Mouse (Mus musculus) embryonic fibroblast, embryonic 13.5 days (primary cell): ENCODE measurements around the gene Prdm16. TPM values are rescaled to one million over a fixed set of nuclear protein-coding genes. Genes with fewer than 3 reads are reported as not detected.
A peak's percentile ranks its signal among the peaks of the same experiment; 100 is the strongest.

Source experiments
- H3K27ac ChIP-seq: 2 replicates; pipeline ENCODE4 v1.5.1; 2012; ENCODE audit warnings: low read length, control low read depth, inconsistent platforms; ENCODE audit not compliant: insufficient read depth
- H3K4me1 ChIP-seq: 2 replicates; pipeline ENCODE4 v1.6.1; 2011; ENCODE audit warnings: low read length; ENCODE audit not compliant: control insufficient read depth, insufficient read depth
- H3K4me3 ChIP-seq: 2 replicates; pipeline ENCODE4 v1.5.1; 2011; ENCODE audit warnings: mild to moderate bottlenecking, control low read depth, low read length; ENCODE audit not compliant: insufficient read depth
- CTCF ChIP-seq: IDR thresholded peaks from 2 replicates; pipeline ENCODE4 v1.5.1; 2011; ENCODE audit warnings: mild to moderate bottlenecking, control low read depth, low read length, moderate library complexity, borderline replicate concordance; ENCODE audit not compliant: insufficient read depth
- POLR2A ChIP-seq: IDR thresholded peaks from 2 replicates; pipeline ENCODE4 v1.6.1; 2011; ENCODE audit warnings: low read depth, mild to moderate bottlenecking, control low read depth, low read length, moderate library complexity
- polyA plus RNA-seq: library from polyadenylated mRNA; stranded (reverse); fragments of >200 nt; gene quantifications from 2 replicates; pipeline ENCODE4 v1.2.4, GENCODE M21; 2011; ENCODE audit warnings: low read depth; ENCODE audit not compliant: missing spikeins, insufficient read length

Gene Prdm16
- polyA plus RNA-seq, 1 experiment: 3.1 TPM

DNA sequence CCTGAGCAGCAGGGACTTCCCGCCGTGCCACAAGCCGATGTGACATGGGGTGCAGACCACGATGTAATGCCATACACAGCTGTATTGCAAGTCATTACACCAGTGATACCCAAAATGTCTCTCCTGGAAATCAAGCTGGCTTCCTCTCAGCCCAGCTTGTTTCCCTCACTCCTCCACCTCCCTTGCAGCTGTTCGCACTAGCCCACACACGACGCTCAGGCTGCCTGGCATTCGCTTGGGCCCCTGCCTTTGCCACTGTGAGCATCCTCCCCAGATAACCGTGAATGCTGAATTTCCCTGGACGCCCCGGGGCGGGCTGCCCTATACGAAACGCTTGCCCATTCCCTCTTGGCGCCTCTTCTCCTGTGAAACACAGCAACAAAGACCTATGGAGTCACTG lies 198.1 kb downstream of the Prdm16 start:
- H3K4me3 ChIP-seq: no peak overlapping the region
- TF ChIP-seq POLR2A: no peak
- TF ChIP-seq CTCF: no peak
- no peaks in the 10 kb centered on the region for H3K4me1 ChIP-seq
- no peak overlapping the region for H3K27ac ChIP-seq

DNA sequence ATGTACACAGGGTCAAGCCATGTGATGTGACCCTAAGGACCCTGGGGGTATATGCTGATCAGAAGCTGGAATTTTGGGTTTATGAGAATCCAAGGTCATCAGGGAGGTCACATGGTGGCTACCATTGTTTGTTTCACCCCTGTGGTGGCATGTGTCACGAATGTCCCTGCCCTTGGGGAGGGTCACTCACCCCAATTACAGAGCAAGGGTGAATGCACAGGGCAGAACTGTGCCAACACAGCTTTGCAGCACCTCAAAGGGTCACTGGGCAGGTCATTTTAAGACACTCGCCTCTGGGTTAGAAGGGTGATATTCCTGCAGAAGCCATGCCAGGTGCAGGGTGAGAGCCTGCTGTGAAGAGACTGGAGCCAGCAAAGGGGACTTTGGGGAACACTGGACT lies 206.9 kb downstream of the Prdm16 start:
- Histone ChIP-seq H3K4me3 (no peak overlapping the region), H3K4me1 (peaks cover 10% of the 10 kb centered on the region), H3K27ac (no peak overlapping the region)
- TF ChIP-seq POLR2A (no peak), CTCF (no peak)

DNA sequence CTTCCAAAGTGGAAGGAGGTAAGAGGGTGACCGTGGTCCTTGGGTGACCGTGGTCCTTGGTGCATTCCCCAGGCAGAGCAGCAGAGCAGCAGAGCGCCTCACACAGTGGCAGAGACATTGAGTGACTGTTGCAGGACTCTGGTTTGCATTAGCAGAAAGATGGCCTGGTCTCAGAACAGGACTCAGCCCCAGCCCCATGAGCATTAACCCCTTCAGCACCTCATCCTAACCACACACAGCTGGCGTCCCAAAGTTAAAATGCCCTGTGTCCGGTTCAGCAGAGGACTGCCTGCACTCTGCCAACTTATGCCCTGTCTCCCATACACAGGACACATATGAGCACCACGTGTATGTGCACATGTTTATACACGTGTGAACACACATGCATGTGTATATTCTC lies 209.8 kb downstream of the Prdm16 start:
- peaks cover 22% of the 10 kb centered on the region for H3K4me1 ChIP-seq
- TF ChIP-seq POLR2A (no peak), CTCF (no peak)
- no peak overlapping the region for H3K27ac ChIP-seq
- no peak overlapping the region for H3K4me3 ChIP-seq

DNA sequence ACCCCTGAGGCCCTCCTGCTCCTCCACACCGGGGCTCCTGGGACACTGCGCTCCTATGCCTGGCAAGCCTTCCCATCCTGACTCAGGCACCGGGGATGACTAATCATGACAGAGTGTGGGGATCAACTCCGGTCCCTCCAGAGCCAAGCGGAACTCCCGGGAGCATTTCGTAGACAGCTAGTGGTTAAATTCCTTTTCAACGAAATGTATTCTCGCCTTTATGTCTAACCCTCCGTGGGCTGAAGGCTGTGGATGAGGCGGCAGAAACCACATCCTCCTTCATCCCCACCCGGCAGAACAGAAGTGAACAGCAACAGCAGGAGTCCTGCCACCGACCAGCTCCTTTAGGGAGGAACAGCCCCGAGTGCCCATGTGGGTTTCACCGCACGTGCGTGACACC lies 211.4 kb downstream of the Prdm16 start:
- TF ChIP-seq CTCF: no peak
- H3K4me3 ChIP-seq: no peak overlapping the region
- H3K27ac ChIP-seq: peak overlapping the region; percentile 88
- H3K4me1 ChIP-seq: peaks cover 22% of the 10 kb centered on the region

DNA sequence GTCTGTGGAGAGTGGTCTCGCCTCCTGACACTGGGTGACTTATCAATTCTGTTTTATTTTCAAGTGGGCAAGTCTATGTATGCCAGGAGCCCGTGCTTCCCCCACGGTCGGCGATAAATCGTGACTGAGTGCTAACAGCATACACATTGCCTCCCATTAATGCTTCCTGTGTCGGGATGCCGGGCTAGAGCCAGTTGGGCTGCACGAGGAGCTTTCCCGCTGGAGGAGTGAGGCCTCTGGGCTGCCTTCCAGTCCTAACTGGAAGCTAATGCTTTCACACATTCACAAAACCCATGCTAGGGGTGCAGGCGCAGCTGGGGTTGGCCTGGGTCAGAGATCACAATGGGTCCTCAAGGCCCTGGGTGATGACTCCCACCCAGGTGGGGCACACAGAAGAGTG lies 212.0 kb downstream of the Prdm16 start:
- H3K27ac ChIP-seq: peak overlapping the region; percentile 51
- H3K4me1 ChIP-seq: peaks cover 22% of the 10 kb centered on the region
- H3K4me3 ChIP-seq: no peak overlapping the region
- TF ChIP-seq CTCF (no peak), POLR2A (no peak)

DNA sequence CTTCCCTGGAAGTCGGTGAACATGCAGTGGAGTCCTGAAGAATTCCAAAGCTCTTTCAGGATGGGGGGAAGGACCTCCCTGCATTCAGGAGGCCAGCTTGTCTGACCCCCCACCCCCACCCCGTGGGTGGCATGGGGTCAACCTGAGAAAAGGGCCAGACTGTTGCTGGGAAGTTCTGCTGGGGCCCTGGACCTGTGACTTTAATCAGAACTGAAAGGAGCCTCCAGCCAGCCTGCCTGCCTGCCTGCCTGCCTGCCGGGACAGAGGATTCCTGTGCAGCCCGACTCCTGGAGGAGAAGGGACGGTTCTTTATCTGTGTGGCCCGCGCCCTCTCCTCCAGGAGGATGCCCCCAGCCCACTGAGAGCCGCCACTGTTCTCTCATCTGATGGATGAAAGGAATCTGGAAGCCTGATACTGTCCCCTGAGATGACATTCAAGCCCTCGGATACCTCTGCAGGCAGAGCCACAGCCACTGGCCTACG lies 214.2 kb downstream of the Prdm16 start:
- Histone ChIP-seq H3K4me1 (peaks cover 22% of the 10 kb centered on the region), H3K4me3 (no peak overlapping the region), H3K27ac (no peak overlapping the region)
- TF ChIP-seq CTCF (no peak), POLR2A (no peak)

DNA sequence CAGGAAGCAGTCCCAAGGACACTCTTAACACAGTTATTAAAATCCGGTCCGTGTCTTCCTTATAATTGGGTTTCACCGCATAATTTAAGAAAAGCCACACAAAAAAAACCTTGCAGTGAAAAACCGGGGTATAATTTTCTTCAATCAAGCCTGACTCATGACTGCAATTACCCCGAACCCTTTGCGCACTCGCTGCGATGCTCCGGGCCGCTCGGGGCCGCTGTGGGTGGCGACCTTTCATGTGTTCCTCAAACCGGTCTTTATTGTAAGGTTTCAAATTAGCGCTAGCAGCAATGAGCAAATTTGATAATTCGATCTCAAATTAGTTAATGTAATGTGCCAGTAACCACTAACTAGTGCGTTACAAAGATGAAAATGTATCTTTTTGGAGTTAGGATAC lies 215.9 kb downstream of the Prdm16 start:
- Histone ChIP-seq H3K4me3 (no peak overlapping the region), H3K27ac (no peak overlapping the region), H3K4me1 (peaks cover 16% of the 10 kb centered on the region)
- TF ChIP-seq CTCF (no peak), POLR2A (no peak)

DNA sequence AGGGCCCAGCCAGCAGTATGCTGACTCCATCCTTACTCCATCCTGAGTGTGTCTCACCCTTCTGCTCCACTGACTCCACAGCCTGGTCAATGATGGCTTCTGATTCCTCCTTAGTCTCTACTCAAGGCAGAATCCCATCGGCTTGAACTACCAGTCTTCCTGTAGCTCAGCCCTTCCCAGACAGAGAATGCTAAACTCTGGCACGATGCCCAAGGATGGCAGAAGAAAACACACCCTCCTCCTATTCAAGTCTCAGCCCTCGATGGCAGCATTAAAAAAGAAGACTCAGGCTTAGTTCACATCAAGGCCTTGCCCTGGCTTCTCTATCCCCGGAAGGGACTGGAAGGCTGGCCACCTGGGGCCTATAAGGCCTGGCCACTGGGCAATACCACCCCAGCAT lies 216.9 kb downstream of the Prdm16 start:
- TF ChIP-seq POLR2A: no peak
- no peak for TF ChIP-seq CTCF
- Histone ChIP-seq H3K4me1 (peaks cover 12% of the 10 kb centered on the region), H3K4me3 (no peak overlapping the region), H3K27ac (no peak overlapping the region)

DNA sequence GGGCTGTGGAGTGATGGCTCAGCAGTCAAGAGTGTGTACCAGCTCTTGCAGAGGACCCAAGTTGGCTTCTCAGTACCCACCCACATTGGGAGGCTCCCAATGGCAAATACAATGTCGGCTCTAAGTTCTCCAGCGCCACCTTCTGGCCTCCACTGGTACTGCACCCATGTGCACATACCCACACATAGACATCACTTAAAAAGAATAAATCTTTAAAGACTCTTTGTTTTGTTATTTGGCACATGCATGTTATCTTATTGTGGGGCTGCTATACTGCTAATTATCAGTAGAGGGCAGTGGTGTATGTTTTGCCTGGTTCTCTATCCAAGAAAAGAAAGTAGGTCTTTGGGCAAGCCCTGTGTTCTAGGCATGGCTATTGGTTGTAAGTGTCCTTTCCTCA lies 217.7 kb downstream of the Prdm16 start:
- no peak overlapping the region for H3K27ac ChIP-seq
- peaks cover 8% of the 10 kb centered on the region for H3K4me1 ChIP-seq
- TF ChIP-seq CTCF: no peak
- no peak for TF ChIP-seq POLR2A
- no peak overlapping the region for H3K4me3 ChIP-seq

DNA sequence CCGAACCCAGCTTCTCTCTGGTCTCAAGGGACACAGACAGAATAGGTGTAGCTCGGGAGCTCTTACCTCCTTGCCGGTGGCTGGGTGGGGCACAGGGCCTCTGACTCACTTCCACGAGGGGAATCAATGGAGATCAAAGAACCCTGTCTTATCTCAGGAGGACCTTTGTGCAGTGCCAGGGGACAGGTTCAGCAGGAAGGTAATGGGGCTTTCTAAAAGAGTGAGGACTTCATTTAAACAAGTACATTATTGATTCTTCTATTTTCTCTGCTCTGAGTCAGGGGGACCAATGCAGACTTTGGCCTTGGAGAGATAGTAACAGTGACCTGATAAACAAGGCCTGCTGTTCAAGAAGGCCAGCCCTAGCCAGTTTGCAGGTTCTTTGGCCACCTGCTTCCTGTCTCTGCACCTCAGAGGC lies 218.3 kb downstream of the Prdm16 start:
- TF ChIP-seq CTCF: no peak
- no peak for TF ChIP-seq POLR2A
- Histone ChIP-seq H3K4me3 (no peak overlapping the region), H3K27ac (no peak overlapping the region), H3K4me1 (peaks cover 2% of the 10 kb centered on the region; the same call in 1 of the 2 replicates)

DNA sequence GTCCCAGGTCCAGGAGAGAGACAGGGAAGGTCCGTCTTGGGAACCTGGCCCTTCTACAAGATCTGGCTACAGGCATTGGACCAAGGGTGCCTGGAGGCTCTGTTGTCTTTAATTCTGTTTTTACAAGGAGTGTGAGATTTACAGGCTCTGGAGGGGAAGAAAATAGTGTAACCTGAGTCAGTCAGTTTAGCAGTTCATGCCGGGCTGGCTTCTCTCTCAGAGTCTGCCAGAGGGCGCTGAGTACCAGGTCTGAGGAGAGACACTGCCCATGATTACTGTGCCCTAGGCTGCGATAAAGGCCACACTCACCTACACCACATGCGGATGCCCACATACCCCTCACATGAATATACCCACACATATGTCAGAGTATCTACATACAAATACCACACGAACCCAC lies 219.9 kb downstream of the Prdm16 start:
- TF ChIP-seq POLR2A (no peak), CTCF (no peak)
- no peaks in the 10 kb centered on the region for H3K4me1 ChIP-seq
- no peak overlapping the region for H3K27ac ChIP-seq
- H3K4me3 ChIP-seq: no peak overlapping the region
